17 mouse cellular contexts compared by ENCODE assay signal in genomic region chr5:139640652-139641612, GRCm38 (mm10).
A peak's percentile ranks its signal among the peaks of the same experiment; 100 is the strongest.
DNase-seq lines count a peak whose midpoint lies in the region; ATAC-seq lines count a peak whose summit lies in the region.
"Had no signal": no experiment of that assay in that cellular context is flagged by ENCODE, and none has a peak within 500 bp of the region (broad histone marks: within the 10 kb centered on the region; RNA-seq: fewer than 3 reads in every experiment).

No protein-coding gene starts in this region.

- no peaks in the 10 kb centered on the region for H3K9me3 ChIP-seq in hindbrain, embryonic 13.5 days
- H3K9me3 ChIP-seq: embryonic facial prominence, embryonic 15.5 days had no signal

- H3K36me3 ChIP-seq in hindbrain, embryonic 13.5 days: no peaks in the 10 kb centered on the region
- H3K36me3 ChIP-seq: embryonic facial prominence, embryonic 15.5 days had no signal

- DNase-seq in lung, adult 18-20 months: peak; percentile 11 to 12
- no peak for DNase-seq in lung, postnatal 10 days
- peak; percentile 23 to 59 for DNase-seq in kidney, adult 8-10 months
- peak; percentile 41 to 60 for DNase-seq in kidney, postnatal 4 days
- no peak for DNase-seq in adrenal gland, adult 8-10 months
- no peak for DNase-seq in B cell, adult 2 months
- DNase-seq: cerebellum, adult 11 months; heart, adult 11 months; heart, postnatal 10 days; liver; lung, embryonic 14.5 days had no signal

- no peak overlapping the region for H3K9ac ChIP-seq in hindbrain, embryonic 13.5 days
- H3K9ac ChIP-seq: embryonic facial prominence, embryonic 15.5 days; lung, embryonic 14.5 days had no signal

- H3K4me3 ChIP-seq in hindbrain, embryonic 13.5 days: no peak overlapping the region
- H3K4me3 ChIP-seq: embryonic facial prominence, embryonic 15.5 days; layer of hippocampus, adult 2 months; megakaryocyte, embryonic 14.5 days had no signal

- peaks cover 12% of the 10 kb centered on the region for H3K4me1 ChIP-seq in hindbrain, embryonic 13.5 days (replicated peaks)
- H3K4me1 ChIP-seq: embryonic facial prominence, embryonic 15.5 days had no signal

- WGBS in hindbrain, embryonic 13.5 days: 41% methylated on average over 16 of the region's 16 CpGs

- ATAC-seq in hindbrain, embryonic 13.5 days (ENCODE audit: low FRiP score): no peak
- ATAC-seq: CD4-positive, CD25-positive, alpha-beta regulatory T cell, adult 4 months; forebrain, embryonic 14.5 days had no signal

- H3K27ac ChIP-seq in hindbrain, embryonic 13.5 days: peak overlapping the region; percentile 58; the same call in 1 of the 2 replicates
- H3K27ac ChIP-seq: embryonic facial prominence, embryonic 15.5 days; layer of hippocampus, adult 2 months had no signal

- no peak overlapping the region for H3K4me2 ChIP-seq in hindbrain, embryonic 13.5 days
- H3K4me2 ChIP-seq: embryonic facial prominence, embryonic 15.5 days; lung, embryonic 14.5 days had no signal

- peaks cover 18% of the 10 kb centered on the region; the same call in 1 of the 2 replicates for H3K27me3 ChIP-seq in hindbrain, embryonic 13.5 days
- H3K27me3 ChIP-seq: embryonic facial prominence, embryonic 15.5 days had no signal

Comparison
In these comparisons a context has a peak if more than half of its experiments do, and no peak if none do; other contexts are left out.
1. DNase-seq: peak in lung, adult 18-20 months (2 of 2), kidney, adult 8-10 months (2 of 2) and kidney, postnatal 4 days (2 of 2); none in lung, postnatal 10 days (single experiment), adrenal gland, adult 8-10 months (single experiment) and B cell, adult 2 months (0 of 2).